In genomic region chr13:58514147-58514727, GRCm38 (mm10) we compare ENCODE assay signal across 11 mouse cellular contexts.
DNase-seq lines count a peak whose midpoint lies in the region; ATAC-seq and TF ChIP-seq lines count a peak whose summit lies in the region.
"Had no signal": no experiment of that assay in that cellular context is flagged by ENCODE, and none has a peak within 500 bp of the region (broad histone marks: within the 10 kb centered on the region; RNA-seq: fewer than 3 reads in every experiment).

No protein-coding gene starts in this region.

- TF ChIP-seq POLR2A in heart, adult 2 months (IDR thresholded peaks at IDR 0.05; ENCODE audit: insufficient read depth, low read depth, low read length) = no peak

- in situ Hi-C loops in Patski (cut with MboI; ENCODE audit: low pct_unique_long_range_greater_than_20kb) = no loop called here

- no peak for DNase-seq in heart, adult 2 months
- no peak for DNase-seq in liver, postnatal 0 days
- DNase-seq in liver = no peak
- DNase-seq in Patski (ENCODE audit: low read depth, low spot score) = no peak
- DNase-seq in retina, embryonic 14.5 days (ENCODE audit: low spot score) = peak; percentile 60
- no peak for DNase-seq in layer of hippocampus, adult 18-20 months (ENCODE audit: low spot score in 2 of 2)
- DNase-seq in gastrocnemius, adult 18-20 months (ENCODE audit: low spot score) = no peak
- DNase-seq: gastrocnemius, postnatal 10 days; right cerebral cortex, postnatal 4 days had no signal

- no peak overlapping the region for H3K27ac ChIP-seq in heart, adult 2 months
- H3K27ac ChIP-seq in heart, embryonic 11.5 days (ENCODE audit: low read depth, low read length) = no peak overlapping the region
- no peak overlapping the region for H3K27ac ChIP-seq in liver, postnatal 0 days (ENCODE audit: low read depth)
- H3K27ac ChIP-seq: neural tube, embryonic 13.5 days had no signal

- POLR2A ChIA-PET in Patski (lab: Charles Lee) = no interaction called here

- H3K4me3 ChIP-seq in heart, adult 2 months = no peak overlapping the region
- H3K4me3 ChIP-seq in heart, embryonic 11.5 days (ENCODE audit: low read depth, low read length) = no peak overlapping the region
- H3K4me3 ChIP-seq in liver, postnatal 0 days (ENCODE audit: low read depth, low read length) = no peak overlapping the region
- H3K4me3 ChIP-seq: neural tube, embryonic 13.5 days had no signal

- TF ChIP-seq EP300 in heart, adult 2 months (IDR thresholded peaks at IDR 0.05; ENCODE audit: insufficient read depth, low read depth, low read length) = no peak
- no peak for TF ChIP-seq EP300 in liver, postnatal 0 days (IDR thresholded peaks at IDR 0.05; ENCODE audit: low read depth)

- peak; percentile 73 for TF ChIP-seq CTCF in heart, adult 2 months (IDR thresholded peaks at IDR 0.05)
- peak; percentile 62 for TF ChIP-seq CTCF in liver, postnatal 0 days (IDR thresholded peaks at IDR 0.05; ENCODE audit: low read depth)
- TF ChIP-seq CTCF in Patski (IDR thresholded peaks at IDR 0.05) = peak; percentile 50

- no peak overlapping the region for H3K9ac ChIP-seq in heart, adult 2 months (ENCODE audit: low read depth, low read length)
- no peak overlapping the region for H3K9ac ChIP-seq in heart, embryonic 11.5 days (ENCODE audit: low read depth, low read length)
- H3K9ac ChIP-seq in liver, postnatal 0 days (replicated peaks) = no peak overlapping the region
- H3K9ac ChIP-seq: neural tube, embryonic 13.5 days had no signal

- 72% methylated on average over 8 of the region's 8 CpGs for WGBS in heart, adult 2 months
- 85% methylated on average over 8 of the region's 8 CpGs for WGBS in heart, embryonic 11.5 days (ENCODE audit: insufficient replicate concordance)
- whole genome bisulfite sequencing in liver, postnatal 0 days (ENCODE audit: insufficient replicate concordance) = 77% methylated on average over 8 of the region's 8 CpGs

- H3K4me1 ChIP-seq in heart, adult 2 months (ENCODE audit: control insufficient read depth, insufficient read depth, low read length) = no peaks in the 10 kb centered on the region
- H3K4me1 ChIP-seq in heart, embryonic 11.5 days (ENCODE audit: control insufficient read depth, insufficient read depth, low read length) = 0 out of 2 replicates have a peak, but pooled peaks cover 8% of the 10 kb centered on the region
- H3K4me1 ChIP-seq in liver, postnatal 0 days (ENCODE audit: insufficient read depth) = no peaks in the 10 kb centered on the region
- H3K4me1 ChIP-seq: neural tube, embryonic 13.5 days had no signal

- no peaks in the 10 kb centered on the region for H3K79me2 ChIP-seq in heart, adult 2 months (replicated peaks; ENCODE audit: control insufficient read depth, insufficient read depth, low read length)

- no peaks in the 10 kb centered on the region for H3K9me3 ChIP-seq in heart, embryonic 11.5 days (replicated peaks; ENCODE audit: control insufficient read depth, low read length)
- H3K9me3 ChIP-seq in liver, postnatal 0 days (ENCODE audit: low read length) = no peaks in the 10 kb centered on the region
- H3K9me3 ChIP-seq: neural tube, embryonic 13.5 days had no signal

- no peaks in the 10 kb centered on the region for H3K27me3 ChIP-seq in heart, adult 2 months (ENCODE audit: control insufficient read depth, insufficient read depth, low read length)
- no peaks in the 10 kb centered on the region for H3K27me3 ChIP-seq in heart, embryonic 11.5 days (ENCODE audit: control insufficient read depth, insufficient read depth, low read length)
- no peaks in the 10 kb centered on the region for H3K27me3 ChIP-seq in liver, postnatal 0 days (ENCODE audit: insufficient read depth, low read length)
- H3K27me3 ChIP-seq in Patski = no peaks in the 10 kb centered on the region
- H3K27me3 ChIP-seq: neural tube, embryonic 13.5 days had no signal

- H3K36me3 ChIP-seq in heart, adult 2 months (ENCODE audit: control insufficient read depth, insufficient read depth, low read length) = no peaks in the 10 kb centered on the region
- H3K36me3 ChIP-seq in heart, embryonic 11.5 days (ENCODE audit: control insufficient read depth, insufficient read depth, low read length) = no peaks in the 10 kb centered on the region
- H3K36me3 ChIP-seq in liver, postnatal 0 days (replicated peaks; ENCODE audit: insufficient read depth, low read length) = no peaks in the 10 kb centered on the region
- H3K36me3 ChIP-seq: neural tube, embryonic 13.5 days had no signal

- intact Hi-C loops in heart, adult 2 months (cut with DNase I) = no loop called here

- H3K4me2 ChIP-seq in heart, embryonic 11.5 days = no peak overlapping the region
- H3K4me2 ChIP-seq in liver, postnatal 0 days (ENCODE audit: low read depth, low read length) = no peak overlapping the region
- H3K4me2 ChIP-seq: neural tube, embryonic 13.5 days had no signal

- CTCF ChIA-PET in Patski (lab: Charles Lee) = no interaction called here

- ATAC-seq in heart, embryonic 11.5 days (replicated peaks; ENCODE audit: insufficient number of reproducible peaks, low FRiP score, low TSS enrichment) = no peak
- no peak for ATAC-seq in liver, postnatal 0 days
- ATAC-seq in Patski = no peak
